Comparison of ENCODE assay signal across 37 mouse cellular contexts in the genomic region with DNA sequence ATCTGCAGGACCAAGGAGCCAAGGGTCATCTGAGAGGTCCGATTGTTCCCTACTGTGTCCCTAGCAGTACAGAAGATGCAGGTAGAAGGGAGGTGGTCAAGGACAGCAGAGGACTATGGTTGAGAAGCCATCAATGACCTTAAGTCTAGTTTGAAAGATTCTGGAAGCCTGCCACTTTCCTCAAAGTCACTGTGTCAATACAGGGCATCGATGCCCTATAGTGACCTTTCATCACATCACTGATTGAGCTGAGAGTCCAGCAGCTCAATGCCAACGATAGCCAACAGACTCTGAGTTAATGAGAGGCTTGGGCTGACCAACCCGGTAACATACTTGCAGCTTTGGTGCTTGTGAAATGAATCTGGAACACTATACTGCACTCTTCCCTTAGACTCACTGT. TPM values are rescaled to one million over a fixed set of nuclear protein-coding genes. Genes with fewer than 3 reads are reported as not detected.
"Had no signal": no experiment of that assay in that cellular context is flagged by ENCODE, and none has a peak within 500 bp of the region (broad histone marks: within the 10 kb centered on the region; RNA-seq: fewer than 3 reads in every experiment).

No protein-coding gene starts in this region.

- H3K4me3 ChIP-seq: embryonic facial prominence, embryonic 10.5 days; embryonic facial prominence, embryonic 12.5 days; embryonic facial prominence, embryonic 13.5 days; embryonic facial prominence, embryonic 15.5 days; erythroblast, embryonic 14.5 days; forebrain, embryonic 10.5 days; forebrain, embryonic 12.5 days; forebrain, embryonic 13.5 days; forebrain, embryonic 15.5 days; gastrocnemius, adult 2 months had no signal

- H3K4me2 ChIP-seq: embryonic facial prominence, embryonic 12.5 days; embryonic facial prominence, embryonic 13.5 days; embryonic facial prominence, embryonic 15.5 days; forebrain, embryonic 12.5 days; forebrain, embryonic 13.5 days; forebrain, embryonic 15.5 days had no signal

- H3K27me3 ChIP-seq: embryonic facial prominence, embryonic 12.5 days; embryonic facial prominence, embryonic 13.5 days; embryonic facial prominence, embryonic 15.5 days; forebrain, embryonic 12.5 days; forebrain, embryonic 13.5 days; forebrain, embryonic 15.5 days had no signal

- DNase-seq: cerebellum, adult 2 months; cerebellum, adult 8-10 months; cerebellum, adult 9-10 months; cerebellum, adult 9-11 months; cerebellum, postnatal 10 days; cerebellum, postnatal 14 days; cerebellum, postnatal 25 days; cerebellum, postnatal 36 days; embryo, embryonic 11 days; forebrain, postnatal 0 days; gastrocnemius, adult 2 months; gastrocnemius, postnatal 10 days; gastrocnemius, postnatal 14 days; gastrocnemius, postnatal 25 days; gastrocnemius, postnatal 36 days; heart, adult 11 months; heart, adult 18-20 months had no signal

- H3K36me3 ChIP-seq: embryonic facial prominence, embryonic 10.5 days; embryonic facial prominence, embryonic 12.5 days; embryonic facial prominence, embryonic 13.5 days; embryonic facial prominence, embryonic 15.5 days had no signal

- ATAC-seq: forebrain, embryonic 13.5 days; forebrain, embryonic 14.5 days; forebrain, embryonic 15.5 days had no signal

- H3K4me1 ChIP-seq: embryonic facial prominence, embryonic 15.5 days; forebrain, embryonic 12.5 days; forebrain, embryonic 13.5 days; forebrain, embryonic 15.5 days had no signal

- H3K9me3 ChIP-seq: embryonic facial prominence, embryonic 10.5 days; embryonic facial prominence, embryonic 12.5 days; embryonic facial prominence, embryonic 13.5 days; embryonic facial prominence, embryonic 15.5 days; forebrain, embryonic 10.5 days; forebrain, embryonic 12.5 days; forebrain, embryonic 13.5 days; forebrain, embryonic 15.5 days had no signal

- H3K27ac ChIP-seq: embryonic facial prominence, embryonic 10.5 days; embryonic facial prominence, embryonic 12.5 days; embryonic facial prominence, embryonic 13.5 days; embryonic facial prominence, embryonic 15.5 days; forebrain, embryonic 10.5 days; forebrain, embryonic 12.5 days; forebrain, embryonic 13.5 days; forebrain, embryonic 15.5 days; gastrocnemius, adult 2 months had no signal

- H3K9ac ChIP-seq: embryonic facial prominence, embryonic 12.5 days; embryonic facial prominence, embryonic 13.5 days; embryonic facial prominence, embryonic 15.5 days; forebrain, embryonic 12.5 days; forebrain, embryonic 13.5 days; forebrain, embryonic 15.5 days; forebrain, postnatal 0 days had no signal

RNA-seq across cellular contexts. Expression of a gene that starts 16.7 kb away (rescaled TPM):
- total RNA-seq: common myeloid progenitor, adult 5-6 weeks; forebrain, postnatal 0 days; gastrocnemius, adult 18-20 months; gastrocnemius, adult 2 months; gastrocnemius, adult 8-10 months; gastrocnemius, postnatal 10 days; gastrocnemius, postnatal 14 days; gastrocnemius, postnatal 25 days; gastrocnemius, postnatal 36 days; gastrocnemius, postnatal 4 days; granulocyte monocyte progenitor cell, adult 5-6 weeks; heart, adult 18-20 months had no signal
- polyA plus RNA-seq: cerebellum, adult 2 months; cortical plate, adult 2 months; erythroblast, embryonic 14.5 days; forebrain, postnatal 0 days; frontal cortex, adult 2 months had no signal

RNA-seq across cellular contexts. Expression of a gene that starts 48.2 kb away (rescaled TPM):
- total RNA-seq: forebrain, postnatal 0 days; gastrocnemius, adult 18-20 months; gastrocnemius, adult 2 months; gastrocnemius, adult 8-10 months; gastrocnemius, postnatal 10 days; gastrocnemius, postnatal 14 days; gastrocnemius, postnatal 25 days; gastrocnemius, postnatal 36 days; gastrocnemius, postnatal 4 days had no signal
- polyA plus RNA-seq: cortical plate, adult 2 months; embryonic facial prominence, embryonic 10.5 days; embryonic facial prominence, embryonic 11.5 days; embryonic facial prominence, embryonic 13.5 days; erythroblast, embryonic 14.5 days; forebrain, embryonic 10.5 days; forebrain, embryonic 11.5 days; forebrain, embryonic 13.5 days; forebrain, embryonic 16.5 days; forebrain, postnatal 0 days had no signal
